Mouse (Mus musculus) mesoderm, embryonic 11.5 days (tissue): ENCODE results near the gene Tmem179b.
A peak's percentile ranks its signal among the peaks of the same experiment; 100 is the strongest.

Experiments used
- DNase-seq: peaks from one replicate; pipeline ENCODE4 v3.0.0-alpha.2; 2012; ENCODE audit warnings: low read depth, low spot score

The Tmem179b gene

DNA sequence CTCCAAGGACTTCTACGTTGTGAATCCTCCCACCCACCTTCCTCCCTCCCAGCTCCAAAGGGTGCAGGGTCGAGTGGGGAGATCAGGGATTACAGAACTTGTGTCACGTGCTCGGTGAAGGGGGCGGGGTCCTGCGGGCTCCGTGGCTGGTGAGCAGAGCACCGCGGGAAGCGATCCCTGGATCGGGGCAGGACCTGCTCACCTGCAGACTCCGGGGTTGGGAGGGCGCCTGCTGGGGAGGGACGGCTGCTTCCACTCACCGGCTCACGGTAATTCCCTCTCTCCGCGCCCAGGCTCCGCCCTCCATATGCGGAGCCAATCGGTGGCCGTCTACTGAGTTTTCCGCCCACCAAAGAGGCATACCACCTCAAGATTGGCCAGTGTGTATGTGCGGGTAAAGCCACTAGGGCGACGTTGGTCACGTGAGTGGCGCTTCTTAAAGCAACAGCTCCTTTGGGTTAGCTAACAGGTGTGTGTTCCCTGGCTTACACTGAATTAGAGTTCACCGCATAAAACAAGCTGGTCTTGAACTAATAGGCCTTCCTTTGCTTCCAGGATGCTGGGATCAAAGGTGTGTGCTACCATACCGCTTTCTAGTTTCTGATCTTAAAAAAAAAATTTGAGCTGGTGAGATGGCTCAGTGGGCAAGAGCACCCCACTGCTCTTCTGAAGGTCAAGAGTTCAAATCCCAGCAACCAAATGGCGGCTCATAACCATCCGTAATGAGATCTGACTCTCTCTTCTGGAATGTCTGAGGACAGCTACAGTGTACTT lies 11.9 kb upstream of the Tmem179b start, which contains the start of gene Taf6l:
Gene Taf6l, minus strand, starts transcription at position 410 of the 774 bp plus-strand sequence.
- peak; percentile 95 for DNase-seq

DNA sequence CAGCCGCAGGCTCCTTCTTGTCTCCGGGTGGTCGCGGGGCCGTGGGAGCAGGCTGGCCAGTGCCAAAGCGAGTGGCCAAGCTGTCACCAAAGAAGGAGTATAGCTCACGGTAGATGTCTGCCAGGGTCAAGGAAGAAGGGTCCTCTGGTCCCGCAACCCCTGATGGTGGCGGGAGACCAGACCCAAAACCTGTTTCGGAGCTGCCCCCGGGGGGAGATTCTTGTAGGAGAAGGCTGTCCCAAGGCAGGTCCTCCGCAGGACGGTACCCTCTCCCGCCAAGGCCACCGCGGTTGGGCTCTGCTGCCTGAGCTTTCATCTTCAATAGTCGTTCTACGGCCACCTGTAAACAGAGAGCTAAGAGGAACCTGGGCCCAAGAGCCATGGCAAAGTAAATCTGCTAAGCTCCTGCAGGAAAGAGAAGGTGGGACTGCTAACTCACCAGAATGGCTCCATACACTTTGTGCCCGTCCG lies 719 bp upstream of the Tmem179b start:
- no peak for DNase-seq

DNA sequence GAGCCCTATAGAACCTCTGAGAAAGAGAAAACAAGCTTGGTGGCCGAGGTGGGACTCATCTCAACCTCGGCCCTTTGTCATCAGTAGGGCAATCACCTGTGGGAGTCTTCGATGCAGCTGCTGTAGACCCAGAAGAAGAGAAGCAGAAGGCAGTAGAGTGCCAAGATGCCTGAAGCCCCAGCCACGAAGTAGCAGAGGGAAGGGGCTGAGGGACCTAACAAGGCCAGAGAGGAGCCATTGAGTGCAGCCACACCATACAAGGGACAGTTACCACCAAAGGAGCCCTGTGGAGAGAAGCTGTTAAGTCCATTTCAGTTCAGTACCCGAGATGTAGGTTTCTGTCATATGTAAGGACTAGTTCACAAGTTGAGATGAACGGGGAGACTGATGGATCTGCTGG lies 858 bp downstream of the Tmem179b start:
- DNase-seq = no peak

DNA sequence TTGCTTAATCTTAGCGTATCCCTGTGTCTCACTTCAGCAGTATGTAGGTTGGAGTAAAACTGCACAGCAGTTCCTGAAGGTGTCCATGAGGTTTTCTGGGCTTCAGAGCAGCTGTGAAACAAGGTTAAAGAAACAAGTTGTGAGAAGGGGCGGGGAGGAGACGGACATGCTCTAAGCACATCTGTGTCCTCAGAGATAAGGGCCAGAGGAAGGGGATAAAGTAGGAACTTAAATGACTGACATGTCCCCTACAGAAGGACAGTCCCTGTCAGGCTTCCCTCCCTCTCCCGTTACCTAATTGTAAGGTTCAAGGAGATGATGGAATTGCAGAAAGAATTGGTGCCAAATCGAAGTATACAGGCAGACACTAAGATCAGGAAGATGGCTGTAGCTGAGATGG lies 1.3 kb downstream of the Tmem179b start:
- DNase-seq = no peak

DNA sequence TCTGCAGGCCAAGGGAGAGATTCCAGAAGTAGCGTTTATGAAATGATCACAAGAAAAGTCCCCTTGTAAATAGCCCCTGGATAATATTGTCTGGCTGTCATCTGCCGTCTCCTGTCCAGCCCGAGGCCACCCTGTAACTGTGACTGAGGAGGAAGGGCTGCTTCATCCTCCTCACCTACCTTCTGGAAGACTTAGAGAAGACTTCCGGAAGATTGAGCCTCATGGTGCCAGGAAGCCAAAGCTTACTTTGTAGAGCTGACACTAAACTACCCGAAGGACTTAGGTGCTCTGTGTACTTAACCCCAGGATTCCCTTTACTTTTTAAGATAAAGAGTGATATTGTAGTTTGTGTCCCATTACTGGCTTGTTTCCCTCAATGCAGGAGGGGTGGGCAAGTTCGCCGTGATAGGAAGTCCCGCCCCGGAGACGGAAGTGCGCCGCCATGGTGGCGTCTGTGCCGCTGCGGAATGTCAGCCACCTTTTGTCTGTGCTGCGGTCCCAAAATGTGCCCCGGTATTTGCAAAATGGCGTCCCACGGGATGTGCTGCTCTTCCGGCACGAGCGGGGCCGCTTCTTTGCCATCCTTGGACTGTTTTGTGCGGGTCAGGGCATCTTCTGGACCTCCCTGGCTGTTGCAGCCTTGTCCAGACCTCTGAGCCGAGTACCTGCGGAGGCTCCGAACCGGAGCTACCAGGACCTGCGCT lies 3.5 kb downstream of the Tmem179b start, which contains the start of gene Tmem223:
Gene Tmem223, plus strand, starts transcription at position 430 of the 704 bp plus-strand sequence.
- DNase-seq = peak; percentile 77

DNA sequence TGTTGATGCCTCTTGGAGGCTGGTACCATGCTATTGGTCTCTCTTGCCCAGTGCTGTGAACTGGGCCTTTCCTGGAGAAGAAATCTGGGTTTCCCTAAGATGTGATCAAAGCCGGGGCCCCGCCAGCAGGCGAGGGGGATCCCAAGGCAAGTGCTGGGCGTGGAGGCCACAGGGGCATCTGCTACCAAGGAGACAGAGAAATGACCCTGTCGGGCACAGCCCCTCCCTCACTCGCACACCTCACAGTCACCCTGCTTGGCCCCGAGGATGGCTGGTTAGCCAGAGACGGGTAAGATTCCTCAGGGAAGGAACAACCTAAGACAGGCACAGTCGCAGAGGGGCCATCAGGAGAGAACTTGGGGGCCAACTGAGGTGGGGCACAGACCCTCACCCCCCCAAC lies 8.7 kb downstream of the Tmem179b start:
- DNase-seq = no peak

DNA sequence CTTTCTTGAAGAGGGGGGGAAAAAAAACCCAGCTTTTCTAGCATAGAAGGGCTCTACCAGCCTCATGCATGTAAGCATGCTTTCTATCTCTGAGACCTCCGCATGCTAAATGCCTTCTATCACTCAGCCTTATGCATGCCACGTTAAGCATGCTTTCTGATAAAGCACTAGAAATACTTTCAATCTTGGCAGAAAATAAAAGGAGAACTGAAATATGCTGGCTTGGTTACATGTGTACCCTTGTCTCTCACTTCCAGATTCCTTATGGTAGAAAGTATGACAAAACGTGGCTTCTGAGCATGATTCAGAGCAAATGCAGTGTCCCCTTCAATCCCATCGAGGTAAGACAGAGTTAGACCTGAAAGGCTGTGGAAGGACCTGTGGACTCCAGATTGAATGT lies 11.0 kb downstream of the Tmem179b start:
- no peak for DNase-seq

DNA sequence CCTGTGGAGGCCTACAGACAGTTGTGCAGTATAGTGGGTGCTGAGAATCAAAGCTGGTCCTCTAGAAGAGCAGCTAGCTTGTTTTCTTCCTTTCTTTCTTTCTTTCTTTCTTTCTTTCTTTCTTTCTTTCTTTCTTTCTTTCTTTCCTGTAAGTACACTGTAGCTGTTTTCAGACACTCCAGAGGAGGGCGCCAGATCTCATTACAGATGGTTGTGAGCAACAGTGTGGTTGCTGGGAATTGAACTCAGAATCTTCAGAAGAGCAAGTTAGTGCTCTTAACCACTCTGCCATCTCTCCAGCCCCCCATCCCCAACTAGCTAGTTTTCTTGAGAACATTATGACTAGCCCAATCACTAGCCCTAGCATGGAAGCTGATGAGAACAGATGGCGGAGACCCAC lies 13.5 kb downstream of the Tmem179b start:
- no peak for DNase-seq

DNA sequence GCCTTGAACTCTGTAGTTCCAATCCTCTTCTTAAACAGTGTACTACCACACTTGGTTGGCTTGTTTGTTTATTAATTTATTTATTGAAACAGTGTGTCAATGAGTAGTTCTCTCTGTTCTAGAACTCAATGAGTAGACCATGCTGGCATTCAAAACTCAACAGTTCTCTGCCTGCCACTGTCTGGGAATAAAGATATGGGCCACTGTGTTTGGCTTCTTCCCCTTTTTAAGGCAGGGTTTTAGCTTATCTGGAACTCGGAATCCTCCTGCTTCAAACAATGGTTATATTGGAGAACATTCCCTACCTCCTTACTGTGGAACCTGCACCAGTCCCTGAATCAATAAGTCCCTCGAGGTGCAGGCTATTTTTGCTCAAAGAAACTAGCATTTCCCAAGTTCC lies 15.4 kb downstream of the Tmem179b start:
- no peak for DNase-seq

DNA sequence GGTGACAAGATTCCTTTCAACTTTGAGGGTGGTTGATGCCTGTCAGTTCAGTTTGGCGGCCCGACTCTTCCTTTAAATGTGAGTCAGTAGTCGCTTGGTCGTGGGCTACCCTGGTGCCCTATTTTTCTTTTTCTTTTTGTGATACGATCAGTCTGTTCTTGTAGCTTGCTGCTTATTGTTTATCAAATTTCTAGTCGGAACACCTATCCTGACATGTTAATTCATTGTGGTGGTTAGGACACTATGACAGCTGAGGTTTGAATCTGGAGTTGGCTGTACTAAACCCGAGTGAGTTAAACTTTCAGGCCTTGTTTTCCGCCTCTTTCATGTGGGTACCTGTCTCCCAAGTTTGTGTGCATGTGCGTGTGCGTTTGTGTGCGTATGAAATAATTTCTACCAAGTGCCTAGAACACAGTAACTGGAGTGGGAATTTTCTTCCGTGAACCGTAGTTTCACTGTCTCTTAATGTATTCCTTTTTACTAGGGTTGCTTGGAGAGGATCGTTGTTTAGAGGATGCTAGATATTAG lies 16.7 kb downstream of the Tmem179b start:
- no peak for DNase-seq

DNA sequence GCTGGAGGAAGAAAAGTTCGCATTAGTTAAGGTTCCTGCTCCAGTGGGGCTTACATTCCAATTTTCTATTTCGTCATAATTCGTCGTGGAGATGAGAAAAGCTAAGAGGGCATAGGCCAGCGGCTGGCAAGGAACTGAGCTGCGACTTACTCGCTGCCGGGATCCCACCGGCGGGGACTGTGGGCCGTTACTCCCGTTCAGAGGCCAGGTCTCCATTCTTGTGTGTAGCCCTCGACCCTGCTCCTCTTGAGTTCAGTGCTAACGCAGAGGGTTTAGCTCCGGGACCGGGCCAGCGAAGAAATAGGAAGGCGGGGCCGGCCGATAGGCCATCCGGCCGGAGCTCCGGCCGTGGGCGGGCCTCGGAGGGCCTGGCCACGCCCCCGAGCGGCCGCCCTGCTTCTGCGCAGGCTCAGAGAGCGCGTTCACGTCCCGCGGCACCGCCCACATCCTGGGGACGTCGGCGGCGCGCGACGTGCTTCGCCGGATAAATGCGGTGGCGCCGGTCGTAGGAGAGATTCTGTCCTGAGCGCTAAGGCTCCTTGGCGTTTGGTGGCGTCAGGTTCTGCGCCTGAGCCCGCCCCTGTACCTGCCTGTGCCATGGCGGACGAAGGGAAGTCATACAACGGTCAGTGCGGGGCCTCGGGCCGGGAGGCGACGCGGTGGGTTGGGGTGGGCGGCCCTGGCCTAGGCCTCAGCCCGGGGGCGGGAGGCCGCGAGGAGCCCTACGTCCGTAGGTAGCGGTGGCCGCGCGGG lies 17.5 kb downstream of the Tmem179b start, which contains the start of gene Nxf1:
Gene Nxf1, plus strand, starts transcription at position 439 of the 753 bp plus-strand sequence.
- peak; percentile 96 for DNase-seq

DNA sequence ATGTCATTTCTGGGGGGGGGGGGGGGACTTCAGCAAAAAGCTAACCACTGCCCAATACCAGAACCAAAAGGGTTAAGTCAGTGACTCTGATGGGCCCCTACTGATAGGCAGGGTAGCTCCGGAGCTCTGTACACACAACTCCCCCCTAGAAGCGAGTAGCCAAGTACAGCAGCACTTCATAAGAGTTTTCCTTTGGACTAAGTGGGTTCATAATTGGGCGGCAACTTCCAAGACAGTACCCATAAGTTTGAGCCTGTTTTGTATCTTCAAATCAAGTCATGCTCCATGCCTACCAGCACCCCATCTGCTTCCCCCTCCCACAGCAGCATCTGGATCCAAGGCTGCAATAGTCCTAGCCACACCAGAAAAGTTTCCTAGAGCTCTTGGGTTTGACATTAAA lies 18.6 kb downstream of the Tmem179b start:
- DNase-seq = no peak

DNA sequence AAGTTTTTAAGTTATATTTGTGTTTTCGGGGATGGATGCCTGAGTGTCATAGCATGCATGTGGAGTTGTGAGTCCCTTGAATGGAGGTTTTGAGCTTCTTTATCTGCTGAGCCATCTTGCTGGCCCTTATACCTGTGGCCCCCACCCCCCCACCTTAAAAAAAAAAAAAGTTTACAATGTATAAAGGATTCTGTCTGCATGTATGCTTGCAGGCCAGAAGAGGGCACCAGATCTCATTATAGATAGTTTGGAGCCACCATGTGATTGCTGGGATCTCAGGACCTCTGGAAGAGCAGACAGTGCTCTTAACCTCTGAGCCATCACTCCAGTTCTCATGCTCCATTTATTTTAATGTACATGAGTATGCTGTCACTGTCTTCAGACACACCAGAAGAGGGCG lies 26.9 kb downstream of the Tmem179b start:
- no peak for DNase-seq

DNA sequence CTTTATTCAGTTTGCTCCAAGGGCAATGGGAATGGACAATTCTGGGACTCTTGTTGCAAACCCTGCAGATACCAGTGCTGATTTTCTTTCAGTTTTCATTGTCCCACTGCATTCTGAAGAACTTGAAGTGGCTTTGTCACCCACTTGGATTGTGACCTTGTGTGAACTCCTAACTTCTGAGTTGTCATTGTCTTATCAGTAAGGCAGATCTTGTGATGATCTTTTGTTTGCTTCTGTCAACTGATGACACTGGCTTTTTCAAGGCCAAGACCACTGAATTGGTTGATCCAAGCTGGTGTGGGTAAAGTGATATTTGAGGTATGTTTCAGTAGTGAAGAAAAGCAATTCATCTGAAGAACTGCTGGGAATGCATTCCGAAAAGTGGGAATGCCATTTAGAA lies 28.9 kb downstream of the Tmem179b start:
- DNase-seq = no peak

DNA sequence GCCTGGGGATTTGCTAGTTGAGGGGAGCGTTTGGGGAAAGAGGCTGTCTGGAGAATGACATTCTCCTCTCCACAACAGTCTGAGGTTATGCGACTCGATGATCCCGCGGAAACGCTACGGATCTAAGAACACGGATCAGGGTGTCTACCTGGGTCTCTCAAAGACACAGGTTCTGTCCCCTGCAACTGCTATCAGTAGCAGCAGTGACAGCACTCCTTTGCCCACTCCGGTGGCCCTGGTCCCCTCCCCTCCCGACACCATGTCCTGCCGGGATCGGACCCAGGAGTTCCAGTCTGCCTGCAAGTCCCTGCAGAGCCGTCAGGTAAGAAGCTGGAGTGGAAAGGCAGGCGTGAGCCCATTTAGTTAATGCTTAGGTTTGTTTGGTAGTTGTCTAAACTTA lies 32.1 kb downstream of the Tmem179b start:
- DNase-seq = no peak

DNA sequence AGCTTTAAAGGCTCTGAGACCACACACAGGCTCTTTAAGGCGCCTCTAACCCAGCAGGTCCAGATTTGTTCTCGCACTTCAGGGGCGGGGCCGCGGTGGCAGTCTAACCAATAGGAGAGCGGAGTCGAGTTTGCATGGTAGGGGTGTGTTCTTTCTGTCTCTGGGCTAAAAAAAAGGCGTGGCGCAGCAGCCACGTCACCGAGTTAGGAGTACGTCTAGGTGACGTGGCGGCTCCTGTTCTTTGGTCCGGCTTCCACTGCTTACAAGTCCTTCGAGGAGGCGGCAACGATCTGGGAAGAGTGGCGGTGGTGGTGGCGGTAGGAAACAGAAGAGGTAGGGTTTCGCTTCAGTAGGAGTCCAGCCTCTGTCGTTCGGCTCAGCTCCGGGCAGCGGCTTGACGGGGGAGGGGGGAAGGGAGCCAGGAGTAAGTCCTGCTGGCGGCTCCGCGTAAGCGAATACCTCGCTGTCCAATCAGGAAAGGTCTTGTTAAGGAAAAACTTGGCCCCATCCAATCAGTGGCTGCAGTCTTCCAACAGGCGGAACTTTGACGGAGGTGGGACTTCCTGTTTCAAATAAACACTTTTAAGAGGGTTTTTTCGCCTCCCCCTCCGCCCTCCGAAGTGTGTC lies 32.9 kb downstream of the Tmem179b start, which contains the start of gene Stx5a:
Gene Stx5a, plus strand, starts transcription at position 171 of the 627 bp plus-strand sequence.
- DNase-seq = peak; percentile 98

DNA sequence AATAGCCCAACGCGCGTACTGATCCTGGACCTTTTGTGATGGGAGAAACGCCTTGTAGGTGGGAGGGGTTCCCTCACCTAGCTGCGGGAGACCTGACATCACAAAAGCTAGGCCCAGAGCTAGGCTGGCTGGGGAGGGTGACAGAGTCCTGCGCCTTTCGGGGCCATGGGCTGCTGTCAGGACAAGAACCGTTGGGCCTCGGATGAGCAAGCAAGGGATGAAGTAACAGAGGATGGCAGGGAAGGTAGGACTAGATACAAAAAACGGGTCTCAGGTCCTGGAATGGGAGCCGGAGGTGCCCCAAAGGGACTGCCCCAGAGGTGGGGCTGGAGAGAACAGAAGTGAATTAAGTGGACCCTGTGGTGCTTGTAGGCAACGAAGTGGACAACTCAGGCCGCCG lies 33.7 kb downstream of the Tmem179b start, which contains the start of gene 1700092M07Rik:
Gene 1700092M07Rik, plus strand, starts transcription at position 116 of the 400 bp plus-strand sequence.
- DNase-seq = no peak

DNA sequence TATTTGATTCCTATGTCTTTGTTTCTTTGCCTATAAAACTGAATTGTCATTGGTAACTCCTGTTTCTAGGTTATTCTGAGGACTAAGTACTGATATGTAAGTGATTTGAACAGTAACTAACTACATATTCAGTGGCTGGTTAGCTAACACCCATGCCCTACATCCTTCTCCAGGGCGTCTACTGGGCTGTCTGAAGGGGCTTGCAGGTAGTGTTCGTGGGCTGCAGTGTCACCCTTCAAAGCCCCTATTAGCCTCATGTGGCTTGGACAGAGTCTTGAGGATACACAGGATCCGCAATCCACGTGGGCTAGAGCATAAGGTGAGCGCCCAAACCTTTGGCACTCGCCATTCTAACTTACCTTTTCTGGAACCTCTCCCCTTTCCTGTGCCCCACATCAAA lies 34.6 kb downstream of the Tmem179b start:
- no peak for DNase-seq

DNA sequence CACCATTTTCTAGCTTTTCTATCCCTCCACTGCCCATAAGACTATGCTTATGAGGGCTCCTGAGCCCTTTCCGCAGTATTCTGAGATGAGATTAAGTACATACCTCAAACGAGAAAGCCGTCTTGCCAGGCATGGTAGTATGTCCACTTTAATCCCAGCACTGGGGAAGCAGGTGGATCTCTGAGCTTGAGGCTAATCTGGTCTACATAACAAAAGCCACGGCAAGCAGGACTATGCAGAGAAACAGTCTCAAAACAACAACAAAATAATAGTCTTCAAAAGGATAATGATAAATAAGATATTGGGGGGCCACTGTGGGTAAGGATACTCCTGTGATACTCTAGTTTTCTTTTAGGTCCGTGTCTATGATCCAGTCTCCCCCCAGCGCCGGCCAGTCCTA lies 35.4 kb downstream of the Tmem179b start:
- no peak for DNase-seq

DNA sequence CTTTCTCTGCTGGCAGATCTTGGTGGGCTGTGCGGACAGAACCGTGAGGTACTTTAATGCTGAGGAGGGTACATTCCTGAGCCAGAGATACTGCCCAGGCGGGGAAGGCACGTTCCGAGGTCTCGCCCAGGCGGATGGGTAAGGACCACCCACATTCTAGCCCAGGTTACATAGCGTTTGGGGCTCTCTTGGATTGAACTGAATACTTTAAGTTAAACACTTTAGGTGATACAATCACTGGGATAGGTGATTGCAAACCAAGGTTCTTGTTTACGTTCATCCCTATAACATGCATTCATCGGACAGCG lies 38.2 kb downstream of the Tmem179b start:
- DNase-seq = no peak
